Mouse (Mus musculus) spleen, adult 2 months (tissue): ENCODE measurements around the gene Rab21. TPM values are rescaled to one million over a fixed set of nuclear protein-coding genes. Genes with fewer than 3 reads are reported as not detected.

Source experiments
- DNase-seq, 2 experiments: peaks; one replicate each; pipeline versions ENCODE4 v3.0.0 to v3.0.0-alpha.2; 2012 to 2021; ENCODE audit warnings: low spot score in 2 of 2, low read depth in 1 of 2
- H3K27ac ChIP-seq: fragments of 200-500 bp; 2 replicates; pipeline ENCODE4 v1.5.1; 2012; ENCODE audit warnings: low read length, inconsistent platforms; ENCODE audit not compliant: insufficient read depth
- H3K27me3 ChIP-seq: fragments of 200-500 bp; 2 replicates; pipeline ENCODE4 v1.6.1; 2012; ENCODE audit warnings: mild to moderate bottlenecking, moderate library complexity, low read length, inconsistent platforms; ENCODE audit not compliant: control insufficient read depth, insufficient read depth
- H3K36me3 ChIP-seq: fragments of 200-500 bp; 2 replicates; pipeline ENCODE4 v1.6.1; 2012; ENCODE audit warnings: mild to moderate bottlenecking, low read length, inconsistent platforms; ENCODE audit not compliant: control insufficient read depth, insufficient read depth
- H3K4me1 ChIP-seq: fragments of 200-500 bp; 2 replicates; pipeline ENCODE4 v1.6.1; 2011; ENCODE audit warnings: inconsistent platforms; ENCODE audit not compliant: control insufficient read depth, insufficient read depth, insufficient read length
- H3K4me3 ChIP-seq: fragments of 200-500 bp; 2 replicates; pipeline ENCODE4 v1.5.1; 2011; ENCODE audit warnings: mild to moderate bottlenecking, inconsistent platforms; ENCODE audit not compliant: insufficient read depth, insufficient read length; ENCODE audit errors: extremely low read depth
- CTCF ChIP-seq: fragments of 200-500 bp; IDR thresholded peaks from 2 replicates; pipeline ENCODE4 v1.5.1; 2011; ENCODE audit warnings: mild to moderate bottlenecking, inconsistent platforms; ENCODE audit not compliant: insufficient read depth, insufficient read length, insufficient replicate concordance; ENCODE audit errors: extremely low read depth
- POLR2A ChIP-seq: fragments of 200-500 bp; IDR thresholded peaks from 2 replicates; pipeline ENCODE4 v1.6.1; 2011; ENCODE audit warnings: low read depth, low read length, inconsistent platforms
- WGBS: fragments of 180-500 bp; shearing (Covaris S2); methylation state at CpG from one replicate; pipeline ENCODE4 v1.1.7; 2018; 5-methylcytosine and 5-hydroxymethylcytosine counted together
- polyA plus RNA-seq: library from polyadenylated mRNA; depleted of rRNA; stranded (reverse); fragments of >200 nt; gene quantifications from 2 replicates; pipeline ENCODE4 v1.2.3, GENCODE M21; 2012; rRNA removed

Gene Rab21
- polyA plus RNA-seq = 26.5 and 48.5 TPM in 2 replicates

DNA sequence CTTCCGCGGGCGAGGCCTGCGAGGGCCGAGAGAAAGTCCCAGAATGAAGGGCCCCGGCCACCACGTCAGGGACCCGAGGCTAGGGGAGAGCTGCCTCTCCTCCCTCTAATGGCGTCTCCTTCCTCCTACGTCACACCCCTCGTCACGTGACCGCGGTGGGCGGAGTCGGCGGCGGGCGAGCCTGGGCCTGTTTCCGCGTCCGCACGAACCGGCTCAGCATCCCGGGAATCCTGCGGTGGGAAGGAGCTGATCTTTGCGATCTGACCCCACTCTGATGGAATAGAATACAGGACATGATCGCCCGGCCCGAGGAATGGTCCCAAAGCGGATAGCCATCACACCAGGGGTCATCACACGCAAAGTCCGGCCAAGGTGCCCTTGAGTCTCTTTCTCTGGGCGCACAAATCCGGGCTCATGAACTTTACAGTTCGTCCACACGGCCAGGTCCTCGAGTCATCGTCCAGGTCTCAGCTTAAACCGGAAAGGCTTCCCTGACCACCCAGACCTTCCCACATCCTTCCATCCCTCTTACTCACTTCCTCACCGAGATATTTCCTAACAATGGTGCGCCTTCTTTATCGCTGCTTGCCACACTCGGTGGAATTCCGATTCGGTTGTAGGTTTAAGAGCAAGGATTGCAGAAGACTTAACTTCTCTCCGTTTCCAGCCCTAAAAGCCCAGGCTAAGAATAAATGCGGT is at the start of gene Rab21:
Gene Rab21 (minus strand): TSS at position 122 of the 699 bp plus-strand sequence.
- DNase-seq = peak; percentile 75 to 97
- 1% methylated on average over 46 of the region's 48 CpGs for WGBS
- Histone ChIP-seq H3K27ac (peak within 1 kb of the TSS; percentile 98), H3K4me1 (peaks cover 25% of the 10 kb centered on the region), H3K27me3 (no peaks in the 10 kb centered on the region), H3K36me3 (no peaks in the 10 kb centered on the region), H3K4me3 (peak within 1 kb of the TSS; percentile 73)
- TF ChIP-seq CTCF = no peak
- TF ChIP-seq POLR2A = peak; percentile 96

DNA sequence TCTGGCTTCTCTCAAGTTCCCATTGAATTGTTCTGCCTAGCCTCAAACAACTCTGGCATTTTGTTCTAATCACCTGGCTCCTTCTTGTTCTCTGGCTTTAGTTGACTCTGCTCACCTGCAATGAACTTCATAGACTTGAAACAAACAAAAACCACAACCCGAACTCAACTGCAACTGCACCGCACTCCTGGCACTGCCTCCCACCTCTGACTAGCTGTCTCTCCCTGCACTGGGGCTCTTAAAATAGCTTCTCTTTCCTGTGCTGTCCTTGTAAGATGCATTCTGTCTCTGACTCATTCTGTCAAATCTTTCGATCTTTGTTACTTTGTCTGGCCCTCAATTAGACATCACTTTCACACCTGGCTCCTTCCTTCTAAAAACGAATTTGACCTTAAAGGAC is 47.8 kb upstream of the Rab21 start:
- TF ChIP-seq POLR2A (no peak), CTCF (no peak)
- H3K27ac ChIP-seq = peak overlapping the region; percentile 98
- no peak overlapping the region for H3K4me3 ChIP-seq
- DNase-seq = no peak
- H3K27me3 ChIP-seq = no peaks in the 10 kb centered on the region
- no peaks in the 10 kb centered on the region; the same call in 1 of the 2 replicates for H3K36me3 ChIP-seq
- peaks cover 6% of the 10 kb centered on the region; the same call in 1 of the 2 replicates for H3K4me1 ChIP-seq
- 56% methylated on average over 4 of the region's 4 CpGs for WGBS

DNA sequence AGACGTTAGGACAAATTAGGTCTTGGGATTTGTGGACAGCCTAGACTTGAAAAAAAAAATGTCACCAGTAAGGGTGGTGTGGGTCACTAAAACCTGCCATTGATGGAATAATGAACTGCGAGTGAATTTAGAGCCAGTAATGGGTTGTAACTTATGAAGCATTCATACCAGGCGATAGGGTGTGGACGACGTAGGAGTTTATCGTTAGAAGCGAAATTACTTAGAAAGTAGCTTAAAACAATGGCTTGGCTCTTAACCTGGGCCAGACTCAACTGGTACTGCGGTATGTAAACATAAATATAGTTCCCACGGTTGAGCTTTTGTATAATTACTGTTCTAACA is 47.2 kb upstream of the Rab21 start:
- Histone ChIP-seq H3K4me3 (peak overlapping the region; percentile 87), H3K4me1 (peaks cover 6% of the 10 kb centered on the region; the same call in 1 of the 2 replicates), H3K27ac (peak overlapping the region; percentile 98), H3K27me3 (no peaks in the 10 kb centered on the region), H3K36me3 (peaks cover 1% of the 10 kb centered on the region; the same call in 1 of the 2 replicates)
- WGBS = 3% methylated on average over 9 of the region's 9 CpGs
- no peak for DNase-seq
- TF ChIP-seq CTCF = no peak
- no peak for TF ChIP-seq POLR2A

DNA sequence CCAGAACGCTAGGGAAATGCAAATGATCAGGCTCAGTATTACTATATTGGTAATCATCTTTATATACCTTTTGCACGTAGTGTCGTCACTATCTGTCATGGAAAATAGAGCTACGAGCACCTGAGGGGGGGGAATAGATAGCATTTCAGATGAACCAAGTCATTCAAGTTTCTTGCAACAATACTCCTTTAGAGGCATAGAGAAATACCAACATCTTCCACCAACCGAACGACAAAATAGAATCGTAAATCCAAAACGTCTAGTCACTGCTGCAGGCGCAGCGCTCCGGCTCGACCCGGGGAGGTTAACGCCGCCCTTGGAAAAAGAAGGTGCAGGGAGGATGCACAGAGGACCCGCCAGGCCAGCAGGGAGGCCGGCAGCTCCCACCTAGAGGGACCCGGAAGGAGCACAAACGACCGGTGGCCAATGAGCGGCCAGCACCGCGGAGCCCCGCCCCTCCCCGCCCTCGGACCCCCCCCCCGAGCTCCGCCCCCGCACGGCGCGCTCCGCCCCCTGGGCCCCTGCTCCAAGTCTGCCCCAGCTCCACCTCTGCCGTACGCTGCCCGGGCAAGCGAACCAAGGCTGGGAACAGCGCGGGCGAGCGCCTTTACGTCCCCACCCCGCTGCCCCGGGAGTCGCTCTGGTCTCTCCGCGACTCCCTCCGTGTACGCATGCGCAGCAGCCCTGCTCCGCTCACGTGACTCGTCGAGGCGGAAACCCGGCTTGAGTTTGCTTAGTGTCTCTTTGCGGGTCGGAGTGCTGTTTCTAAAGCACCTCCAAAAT is 46.6 kb upstream of the Rab21 start, which contains the start of gene Tmem19:
Gene Tmem19 (minus strand): TSS at position 662 of the 783 bp plus-strand sequence.
- DNase-seq = peak; percentile 91 to 92
- TF ChIP-seq CTCF (no peak), POLR2A (peak; percentile 91)
- H3K27ac ChIP-seq = peak within 1 kb of the TSS; percentile 98
- WGBS = under 1% methylated on average over 51 of the region's 58 CpGs
- no peaks in the 10 kb centered on the region for H3K27me3 ChIP-seq
- peaks cover 6% of the 10 kb centered on the region; the same call in 1 of the 2 replicates for H3K4me1 ChIP-seq
- peak within 1 kb of the TSS; percentile 87 for H3K4me3 ChIP-seq
- peaks cover 3% of the 10 kb centered on the region for H3K36me3 ChIP-seq

DNA sequence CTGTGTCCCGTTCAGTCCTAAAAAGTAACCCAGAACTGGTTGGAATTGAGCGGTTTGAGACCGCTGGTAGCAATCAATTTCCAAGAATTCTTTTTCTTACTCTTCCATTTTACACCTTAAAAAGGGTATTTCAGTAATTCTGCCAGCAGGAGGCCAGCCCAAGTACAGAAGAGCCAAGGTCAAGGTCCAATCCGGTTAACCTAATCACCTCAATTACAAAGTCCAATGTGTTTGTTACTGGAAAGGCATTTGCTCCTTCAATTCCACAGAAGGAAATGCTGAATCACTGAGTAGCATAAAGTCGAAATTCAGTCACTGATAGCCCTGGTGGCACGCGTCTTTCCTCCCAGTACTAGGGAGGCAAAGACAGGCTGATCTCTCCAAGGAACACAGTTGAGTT is 43.7 kb upstream of the Rab21 start:
- no peak for TF ChIP-seq POLR2A
- TF ChIP-seq CTCF = no peak
- H3K27ac ChIP-seq = no peak overlapping the region
- 92% methylated on average over 7 of the region's 7 CpGs for WGBS
- H3K36me3 ChIP-seq = peaks cover 10% of the 10 kb centered on the region
- H3K4me1 ChIP-seq = peaks cover 6% of the 10 kb centered on the region; the same call in 1 of the 2 replicates
- no peak overlapping the region for H3K4me3 ChIP-seq
- no peak for DNase-seq
- H3K27me3 ChIP-seq = no peaks in the 10 kb centered on the region; the same call in 1 of the 2 replicates

DNA sequence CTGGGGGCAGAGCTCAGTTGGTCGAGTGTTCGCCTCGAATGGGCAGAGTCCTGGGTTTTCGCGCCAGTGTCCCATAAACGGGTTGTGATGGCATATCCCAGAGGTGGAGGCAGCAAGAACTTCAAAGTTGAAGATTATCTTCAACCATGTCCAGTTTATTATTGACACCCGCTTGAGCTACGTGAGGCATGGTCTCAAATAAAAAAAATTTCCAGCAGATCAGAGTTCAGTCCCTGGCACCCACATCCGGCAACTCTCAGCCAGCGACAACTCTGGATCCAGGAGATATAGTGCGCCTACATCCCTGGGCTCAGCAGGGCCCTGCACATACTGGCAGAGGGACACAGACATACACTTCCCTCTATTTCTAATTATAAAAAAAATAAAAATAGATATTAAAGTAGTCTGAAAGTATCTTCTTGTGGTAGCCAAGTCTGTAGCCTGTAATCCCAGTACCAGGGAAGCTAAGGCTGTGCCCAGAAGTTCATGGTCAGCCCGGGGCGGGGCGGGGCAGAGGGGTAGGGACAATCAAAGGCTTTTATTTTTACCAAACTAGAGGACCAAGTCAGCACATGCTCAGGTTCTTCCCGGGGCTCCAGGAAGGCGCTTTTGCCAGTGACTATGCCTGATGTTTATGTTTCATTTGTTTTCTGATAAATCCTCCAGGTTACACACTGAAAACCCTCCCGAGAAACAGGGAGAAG is 43.0 kb upstream of the Rab21 start:
- no peak overlapping the region for H3K27ac ChIP-seq

More for the DNA sequence above, 43.0 kb upstream of the Rab21 start:
- H3K4me3 ChIP-seq = no peak overlapping the region
- no peak for DNase-seq
- peaks cover 10% of the 10 kb centered on the region for H3K36me3 ChIP-seq
- peaks cover 6% of the 10 kb centered on the region; the same call in 1 of the 2 replicates for H3K4me1 ChIP-seq
- 96% methylated on average over 17 of the region's 17 CpGs for WGBS
- no peaks in the 10 kb centered on the region; the same call in 1 of the 2 replicates for H3K27me3 ChIP-seq
- TF ChIP-seq POLR2A (no peak), CTCF (no peak)
